Mouse (Mus musculus) megakaryocyte, embryonic 14.5 days (primary cell): ENCODE measurements around the gene Ptprg. TPM values are rescaled to one million over a fixed set of nuclear protein-coding genes. Genes with fewer than 3 reads are reported as not detected.

Experiments
- H3K27me3 ChIP-seq: replicated peaks from 2 replicates; pipeline ENCODE3; 2012; ENCODE audit warnings: inconsistent platforms
- H3K36me3 ChIP-seq: replicated peaks from 2 replicates; pipeline ENCODE3; 2012; ENCODE audit warnings: low read length, inconsistent platforms, mixed read lengths
- H3K4me1 ChIP-seq: 2 replicates; pipeline ENCODE4 v1.6.1; 2012; ENCODE audit warnings: inconsistent platforms
- H3K4me3 ChIP-seq: replicated peaks from 2 replicates; pipeline ENCODE3; 2012; ENCODE audit warnings: moderate library complexity, mild to moderate bottlenecking, inconsistent platforms
- H3K9me3 ChIP-seq: 2 replicates; pipeline ENCODE4 v1.6.1; 2012; ENCODE audit warnings: inconsistent platforms
- FLI1 ChIP-seq: IDR thresholded peaks from 2 replicates; pipeline ENCODE4 v1.6.1; 2012; ENCODE audit warnings: low read length, inconsistent platforms, mixed read lengths
- GATA1 ChIP-seq: IDR thresholded peaks from 3 replicates; pipeline ENCODE4 v1.6.1; 2012; ENCODE audit warnings: mixed read lengths, low read length, inconsistent platforms, borderline replicate concordance
- polyA plus RNA-seq: library from polyadenylated mRNA; stranded (reverse); fragments of >175 nt; gene quantifications from 2 replicates; pipeline ENCODE4 v1.2.3, GENCODE M21; 2012; ENCODE audit warnings: low replicate concordance; ENCODE audit not compliant: insufficient read depth

Ptprg gene
- polyA plus RNA-seq, 1 experiment = 0.09 TPM

DNA sequence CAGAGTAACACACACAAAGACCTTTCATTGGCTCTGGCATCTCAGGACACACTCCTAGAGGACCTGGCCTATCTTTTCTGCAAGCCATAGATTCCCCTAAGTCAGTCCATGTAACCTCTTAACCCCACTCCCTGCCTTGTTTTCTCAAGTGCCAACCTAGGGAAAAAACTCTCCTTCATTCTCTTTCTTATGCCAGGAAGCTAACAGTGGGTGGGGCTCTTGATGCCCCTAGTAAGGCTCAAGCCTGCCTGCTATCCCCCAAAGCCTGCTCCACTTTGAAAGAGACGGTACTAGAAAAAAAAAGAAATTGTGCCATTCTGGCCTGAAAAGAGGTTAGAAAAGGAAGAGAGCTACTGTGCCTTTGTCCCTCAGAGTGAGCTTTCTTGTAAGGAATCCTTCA is 358.9 kb downstream of the Ptprg start:
- H3K4me1 ChIP-seq = no peaks in the 10 kb centered on the region
- no peaks in the 10 kb centered on the region for H3K36me3 ChIP-seq
- peaks cover 11% of the 10 kb centered on the region; the same call in 1 of the 2 replicates for H3K9me3 ChIP-seq
- no peak overlapping the region for H3K4me3 ChIP-seq
- TF ChIP-seq GATA1 = no peak
- no peak for TF ChIP-seq FLI1
- H3K27me3 ChIP-seq = no peaks in the 10 kb centered on the region

DNA sequence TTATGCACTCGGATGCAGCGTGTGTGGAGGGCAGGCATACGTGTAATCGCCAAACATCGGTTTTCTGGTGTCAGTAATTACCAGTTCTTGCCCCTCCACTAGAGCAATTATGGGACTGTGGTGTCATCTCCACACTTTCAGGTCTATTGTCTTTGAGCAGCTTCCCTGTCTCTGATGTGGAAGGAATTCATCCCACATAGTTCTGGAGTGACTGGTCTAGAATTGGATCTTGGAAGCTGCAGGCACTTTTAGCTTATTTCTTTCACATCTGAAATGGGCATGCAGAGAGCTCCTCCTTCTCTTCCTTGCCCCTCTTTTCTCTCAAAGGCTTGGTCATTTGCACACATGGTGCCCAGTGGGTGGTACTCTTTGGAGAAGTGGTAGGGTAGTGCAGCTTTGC is 363.9 kb downstream of the Ptprg start:
- no peak overlapping the region for H3K4me3 ChIP-seq
- H3K9me3 ChIP-seq = peaks cover 8% of the 10 kb centered on the region; the same call in 1 of the 2 replicates
- TF ChIP-seq FLI1 = no peak
- TF ChIP-seq GATA1 = no peak
- H3K27me3 ChIP-seq = no peaks in the 10 kb centered on the region
- H3K36me3 ChIP-seq = no peaks in the 10 kb centered on the region
- H3K4me1 ChIP-seq = no peaks in the 10 kb centered on the region

DNA sequence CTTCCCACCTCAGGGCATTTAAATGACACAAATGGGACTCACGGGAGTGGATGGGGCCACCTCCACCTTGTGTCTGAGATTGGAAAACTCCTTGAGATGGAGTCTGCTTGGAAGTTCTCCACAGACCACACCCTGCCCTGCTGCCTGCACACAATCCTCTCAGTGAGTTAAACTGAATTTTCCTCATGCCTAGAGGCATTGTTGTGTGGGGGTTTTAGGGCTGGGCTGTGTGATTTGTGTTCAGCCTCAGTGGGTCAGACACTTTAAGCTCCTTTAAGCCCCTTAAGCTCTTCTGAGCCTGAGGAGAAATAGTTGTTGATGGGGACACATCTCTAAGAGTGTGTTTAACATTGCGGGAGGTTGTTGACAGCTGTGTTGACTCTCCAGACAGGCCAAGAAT is 375.2 kb downstream of the Ptprg start:
- Histone ChIP-seq H3K4me1 (no peaks in the 10 kb centered on the region), H3K4me3 (no peak overlapping the region), H3K36me3 (no peaks in the 10 kb centered on the region), H3K9me3 (peaks cover 5% of the 10 kb centered on the region), H3K27me3 (no peaks in the 10 kb centered on the region)
- TF ChIP-seq GATA1 (no peak), FLI1 (no peak)

DNA sequence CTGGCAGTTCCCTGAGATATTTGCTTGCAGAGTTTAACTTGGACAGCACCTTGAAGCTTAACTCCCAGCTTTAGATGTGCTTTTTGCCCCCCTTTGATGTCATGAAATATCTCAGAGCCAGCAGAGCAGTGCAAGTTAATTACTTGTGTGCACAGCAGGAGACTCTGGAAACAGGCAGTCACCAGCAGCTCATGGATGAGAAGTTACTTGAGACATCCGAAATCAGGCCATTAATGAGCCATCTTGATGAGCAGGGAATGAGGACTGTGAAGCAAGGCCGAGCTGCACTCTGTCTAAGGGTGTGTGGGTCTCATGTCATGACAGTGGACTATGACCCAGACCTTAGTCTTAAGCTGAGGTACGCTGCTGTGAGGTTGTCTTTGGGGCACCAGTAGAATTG is 379.2 kb downstream of the Ptprg start:
- TF ChIP-seq GATA1 (no peak), FLI1 (no peak)
- Histone ChIP-seq H3K4me3 (no peak overlapping the region), H3K9me3 (peaks cover 10% of the 10 kb centered on the region), H3K36me3 (no peaks in the 10 kb centered on the region), H3K27me3 (no peaks in the 10 kb centered on the region), H3K4me1 (no peaks in the 10 kb centered on the region)

DNA sequence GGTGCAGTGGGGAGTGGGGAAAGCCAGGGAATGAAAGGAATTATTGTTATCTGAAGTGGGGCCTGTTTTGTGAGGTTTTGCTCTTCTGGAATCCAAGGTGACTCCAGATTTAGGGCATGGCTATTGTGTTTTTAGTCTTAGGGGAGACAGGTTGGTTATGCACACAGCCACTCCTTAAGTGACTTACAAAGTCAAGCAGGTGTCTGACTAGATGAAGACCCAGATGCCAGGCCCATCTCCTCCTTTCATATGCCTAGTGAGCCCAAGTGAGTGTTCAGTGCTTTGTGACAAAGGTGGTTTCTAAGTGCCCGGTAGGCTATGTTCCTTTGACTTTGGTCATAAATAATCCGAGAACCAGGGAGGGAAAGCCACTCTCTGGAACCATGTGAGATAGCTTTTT is 381.2 kb downstream of the Ptprg start:
- H3K36me3 ChIP-seq = no peaks in the 10 kb centered on the region
- H3K4me3 ChIP-seq = no peak overlapping the region
- H3K9me3 ChIP-seq = peaks cover 6% of the 10 kb centered on the region
- no peaks in the 10 kb centered on the region for H3K4me1 ChIP-seq
- no peaks in the 10 kb centered on the region for H3K27me3 ChIP-seq
- no peak for TF ChIP-seq GATA1
- no peak for TF ChIP-seq FLI1

DNA sequence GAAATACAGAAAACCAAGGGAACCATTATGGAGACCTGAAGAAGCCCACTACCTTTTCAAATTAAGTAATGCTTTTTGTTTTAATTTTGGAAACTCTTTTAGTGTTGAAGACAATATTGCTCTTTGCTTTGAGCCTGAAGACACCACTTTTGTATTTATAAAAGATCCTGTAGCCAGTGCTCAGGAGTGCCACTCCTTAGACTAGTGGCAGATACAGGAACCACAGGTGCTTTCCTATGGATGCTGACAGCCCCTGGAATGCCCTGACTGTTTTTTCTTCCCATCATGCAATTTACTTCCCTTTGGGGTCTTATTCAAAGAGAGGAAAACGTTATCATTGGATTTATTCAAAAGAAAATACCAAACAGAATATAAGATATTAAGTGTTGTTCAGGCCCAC is 381.9 kb downstream of the Ptprg start:
- Histone ChIP-seq H3K4me3 (no peak overlapping the region), H3K9me3 (peaks cover 6% of the 10 kb centered on the region), H3K27me3 (no peaks in the 10 kb centered on the region), H3K36me3 (no peaks in the 10 kb centered on the region), H3K4me1 (no peaks in the 10 kb centered on the region)
- TF ChIP-seq FLI1 (no peak), GATA1 (no peak)

DNA sequence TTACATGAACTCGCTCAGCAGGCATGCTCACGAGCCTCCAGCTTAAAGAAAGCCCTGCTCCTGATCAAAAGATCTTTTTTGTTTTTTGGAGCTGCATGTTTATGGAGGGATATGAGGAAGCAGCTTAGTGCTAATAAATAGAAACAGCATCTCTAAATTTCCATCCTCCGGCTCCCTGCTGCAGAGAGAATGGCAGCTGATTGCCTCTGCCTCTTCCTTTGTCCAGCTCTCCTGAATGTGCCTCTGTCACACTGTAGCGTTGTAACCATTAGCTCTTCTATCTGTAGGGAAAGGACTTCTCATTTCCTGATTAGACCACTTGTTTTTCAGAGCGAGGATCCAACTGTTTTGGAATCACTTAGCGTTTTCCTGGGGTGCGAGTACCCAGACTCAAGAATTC is 382.4 kb downstream of the Ptprg start:
- Histone ChIP-seq H3K27me3 (no peaks in the 10 kb centered on the region), H3K4me3 (no peak overlapping the region), H3K36me3 (no peaks in the 10 kb centered on the region), H3K4me1 (no peaks in the 10 kb centered on the region), H3K9me3 (peaks cover 6% of the 10 kb centered on the region)
- TF ChIP-seq FLI1 = no peak
- TF ChIP-seq GATA1 = no peak

DNA sequence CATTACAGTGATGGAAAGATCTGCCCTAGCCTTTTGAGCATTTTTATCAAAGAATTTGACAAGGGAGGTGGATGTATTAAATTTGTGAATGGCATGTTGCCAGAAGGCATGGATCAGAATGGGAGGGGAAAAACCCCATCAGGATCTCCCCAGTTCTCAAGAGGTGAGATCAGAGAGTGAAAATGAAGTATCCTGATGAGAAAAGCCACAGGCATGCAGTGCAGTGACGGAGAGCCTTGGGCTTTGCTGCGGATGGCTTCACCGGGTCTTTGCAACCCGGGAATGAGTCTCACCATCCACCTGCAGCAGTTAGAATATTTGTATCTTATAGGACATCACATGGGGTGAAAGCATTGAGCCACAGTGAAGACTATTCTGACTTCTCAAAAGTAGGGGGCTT is 385.6 kb downstream of the Ptprg start:
- H3K36me3 ChIP-seq = no peaks in the 10 kb centered on the region

DNA sequence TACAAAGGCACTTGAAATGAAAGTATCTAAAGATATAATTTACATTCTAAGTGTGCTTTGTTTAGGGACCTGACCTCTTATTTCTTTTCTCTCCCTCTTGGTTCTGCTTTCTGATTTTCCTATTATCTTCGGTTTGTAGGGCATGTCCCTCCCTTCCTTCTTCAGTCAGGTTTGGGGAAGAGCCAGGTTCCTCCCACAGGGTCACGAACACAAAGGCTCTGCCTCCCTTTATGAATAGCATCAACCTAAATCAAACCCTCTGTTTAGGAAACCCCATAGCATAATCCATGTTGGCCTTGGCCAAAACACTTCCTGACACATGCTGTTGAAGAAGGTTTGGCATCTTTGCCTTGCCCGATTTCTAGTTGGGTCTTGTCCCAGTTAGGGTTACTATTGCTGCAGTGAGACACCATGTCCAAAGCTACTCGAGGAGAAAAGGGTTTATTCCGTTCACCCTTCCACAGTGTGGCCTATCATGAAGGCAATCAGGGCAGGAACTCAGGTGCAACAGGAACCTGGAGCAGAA is 388.7 kb downstream of the Ptprg start:
- H3K27me3 ChIP-seq = no peaks in the 10 kb centered on the region
- H3K4me1 ChIP-seq = no peaks in the 10 kb centered on the region
- no peak overlapping the region for H3K4me3 ChIP-seq
- no peak for TF ChIP-seq GATA1
- no peak for TF ChIP-seq FLI1
- H3K36me3 ChIP-seq = no peaks in the 10 kb centered on the region
- no peaks in the 10 kb centered on the region for H3K9me3 ChIP-seq

More for the DNA sequence above, 385.6 kb downstream of the Ptprg start:
- H3K27me3 ChIP-seq = no peaks in the 10 kb centered on the region
- H3K4me1 ChIP-seq = no peaks in the 10 kb centered on the region
- no peak overlapping the region for H3K4me3 ChIP-seq
- TF ChIP-seq GATA1 (no peak), FLI1 (no peak)
- H3K9me3 ChIP-seq = 0 out of 2 replicates have a peak, but pooled peaks cover 3% of the 10 kb centered on the region

DNA sequence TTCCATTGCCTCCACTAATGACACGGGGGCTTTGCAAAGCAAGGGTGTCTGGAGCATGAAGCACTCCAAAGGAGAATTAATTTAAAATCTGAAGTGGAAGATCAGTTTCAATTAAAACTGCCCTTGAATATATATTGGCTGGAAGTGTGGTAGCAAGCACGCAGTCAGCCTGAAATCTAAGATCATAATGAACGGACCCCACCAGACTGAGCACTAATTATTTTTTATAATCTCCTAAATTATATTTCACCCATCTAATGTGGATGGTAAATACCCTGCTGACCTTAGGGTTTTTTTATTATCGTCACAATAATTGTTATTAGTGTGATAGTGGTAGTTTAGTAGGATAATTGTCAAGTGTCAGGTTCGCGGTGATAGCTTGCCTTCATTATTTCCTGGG is 397.0 kb downstream of the Ptprg start:
- Histone ChIP-seq H3K4me3 (no peak overlapping the region), H3K9me3 (peaks cover 3% of the 10 kb centered on the region), H3K36me3 (no peaks in the 10 kb centered on the region), H3K4me1 (no peaks in the 10 kb centered on the region), H3K27me3 (no peaks in the 10 kb centered on the region)
- TF ChIP-seq FLI1 (no peak), GATA1 (no peak)
